Mouse (Mus musculus) large intestine, adult 2 months (tissue): ENCODE measurements around the gene Emc10. TPM values are rescaled to one million over a fixed set of nuclear protein-coding genes. Genes with fewer than 3 reads are reported as not detected.
A peak's percentile ranks its signal among the peaks of the same experiment; 100 is the strongest.

Source experiments
- DNase-seq: peaks from one replicate; pipeline ENCODE4 v3.0.0-alpha.2; 2012; ENCODE audit warnings: low read depth, low spot score
- WGBS: fragments of 180-500 bp; shearing (Covaris S2); methylation state at CpG from one replicate; pipeline ENCODE4 v1.1.7; 2018; 5-methylcytosine and 5-hydroxymethylcytosine counted together
- polyA plus RNA-seq: library from polyadenylated mRNA; depleted of rRNA; stranded (reverse); fragments of >200 nt; gene quantifications from 2 replicates; pipeline ENCODE4 v1.2.3, GENCODE M21; 2012

The Emc10 gene
- polyA plus RNA-seq, 1 experiment, result 159 TPM

GRCm38 (mm10) chr7:44527483-44528398 is 31.4 kb upstream of the Emc10 start:
- DNase-seq, result peak; percentile 29
- 4% methylated on average over 40 of the region's 40 CpGs for WGBS

- 94% methylated on average over 14 of the region's 14 CpGs for WGBS
- DNase-seq, result no peak
These were observed 30.3 kb upstream of the Emc10 start for GRCm38 (mm10) chr7:44526414-44527154.

- DNase-seq, result peak; percentile 70
- WGBS, result 5% methylated on average over 22 of the region's 22 CpGs
These were observed 28.9 kb upstream of the Emc10 start for GRCm38 (mm10) chr7:44525126-44525832.

GRCm38 (mm10) chr7:44524502-44524901 is 28.2 kb upstream of the Emc10 start, which contains the start of gene Mybpc2:
Gene Mybpc2 (minus strand): TSS chr7:44524656.
- no peak for DNase-seq
- WGBS, result 39% methylated on average over 12 of the region's 12 CpGs

- no peak for DNase-seq
- WGBS, result 73% methylated on average over 2 of the region's 2 CpGs
These were observed 26.7 kb upstream of the Emc10 start for GRCm38 (mm10) chr7:44523056-44523455.

GRCm38 (mm10) chr7:44521710-44522109 is 25.4 kb upstream of the Emc10 start:
- WGBS, result 3% methylated on average over 20 of the region's 20 CpGs
- no peak for DNase-seq

- 55% methylated on average over 3 of the region's 3 CpGs for WGBS
- DNase-seq, result no peak
These were observed 24.7 kb upstream of the Emc10 start for GRCm38 (mm10) chr7:44520990-44521389.

- no peak for DNase-seq
- 52% methylated on average over 9 of the region's 9 CpGs for WGBS
These were observed 23.0 kb upstream of the Emc10 start for GRCm38 (mm10) chr7:44519240-44519913.

- no peak for DNase-seq
These were observed 11.2 kb upstream of the Emc10 start for GRCm38 (mm10) chr7:44507491-44507890.

GRCm38 (mm10) chr7:44501563-44502115 is 5.3 kb upstream of the Emc10 start:
- DNase-seq, result peak; percentile 28
- WGBS, result 28% methylated on average over 5 of the region's 5 CpGs

GRCm38 (mm10) chr7:44500046-44500445 is 3.7 kb upstream of the Emc10 start:
- WGBS, result 36% methylated on average over 20 of the region's 20 CpGs
- DNase-seq, result no peak

- WGBS, result 62% methylated on average over 1 of the region's 1 CpGs
- no peak for DNase-seq
These were observed 2.6 kb upstream of the Emc10 start for GRCm38 (mm10) chr7:44498922-44499321.

- WGBS, result 85% methylated on average over 10 of the region's 10 CpGs
These were observed 1.2 kb upstream of the Emc10 start for GRCm38 (mm10) chr7:44497361-44498055.

GRCm38 (mm10) chr7:44496771-44497109 is 411 bp upstream of the Emc10 start:
- 2% methylated on average over 26 of the region's 26 CpGs for WGBS
- DNase-seq, result no peak

More at GRCm38 (mm10) chr7:44497361-44498055, 1.2 kb upstream of the Emc10 start:
- DNase-seq, result no peak

- WGBS, result 75% methylated on average over 7 of the region's 7 CpGs
- no peak for DNase-seq
These were observed 1.2 kb downstream of the Emc10 start for GRCm38 (mm10) chr7:44495086-44495485.

- no peak for DNase-seq
- WGBS, result 94% methylated on average over 12 of the region's 12 CpGs
These were observed 1.6 kb downstream of the Emc10 start for GRCm38 (mm10) chr7:44494681-44495080.

- DNase-seq, result no peak
- WGBS, result 91% methylated on average over 21 of the region's 21 CpGs
These were observed 4.0 kb downstream of the Emc10 start for GRCm38 (mm10) chr7:44492166-44492826.

- 95% methylated on average over 5 of the region's 5 CpGs for WGBS
- DNase-seq, result no peak
These were observed 4.9 kb downstream of the Emc10 start for GRCm38 (mm10) chr7:44491391-44491790.
